Mouse (Mus musculus): Measurements from ENCODE around the gene Ugt1a2. TPM values are rescaled to one million over a fixed set of nuclear protein-coding genes. Genes with fewer than 3 reads are reported as not detected.

Ugt1a2 gene
- polyA plus RNA-seq, 1 experiment from 2014 or later, result not detected

DNA sequence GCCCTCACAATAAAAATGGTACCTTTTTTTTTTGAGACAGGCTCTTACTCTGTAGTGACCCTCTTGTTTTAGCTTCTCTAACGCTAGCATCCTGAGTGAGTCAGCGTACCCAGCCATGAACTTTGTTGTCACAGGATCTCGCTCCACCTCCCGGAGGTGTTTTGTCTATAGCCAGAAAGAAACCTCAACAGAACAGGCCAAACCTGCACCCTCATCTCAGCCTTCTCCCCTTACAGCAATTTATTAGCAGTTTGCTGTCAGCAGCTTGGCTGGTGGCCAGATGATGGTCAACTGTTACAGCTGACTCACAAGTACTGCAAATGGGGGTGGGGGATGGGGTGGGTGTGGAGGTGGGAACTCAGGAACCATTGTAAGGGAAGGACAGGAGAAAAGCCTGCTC, 61.9 kb downstream of the Ugt1a2 start:
- ATAC-seq (ENCODE audit: insufficient read depth, low FRiP score, low TSS enrichment) (no peak), DNase-seq (ENCODE audit: low spot score) (peak; percentile 68)
- H3K9me3 ChIP-seq (ENCODE audit: control insufficient read depth, low read length), result peaks cover 65% of the 10 kb centered on the region
- no peak overlapping the region for H3K4me2 ChIP-seq (ENCODE audit: low read depth)
- no peak overlapping the region for H3K27ac ChIP-seq (ENCODE audit: low read depth, low read length)
- H3K27me3 ChIP-seq (ENCODE audit: control insufficient read depth, insufficient read depth, low read length), result no peaks in the 10 kb centered on the region
- no peak overlapping the region for H3K9ac ChIP-seq (ENCODE audit: low read length)
- 87% methylated on average over 4 of the region's 4 CpGs for WGBS
- H3K4me1 ChIP-seq (ENCODE audit: control insufficient read depth, insufficient read depth, low read length), result no peaks in the 10 kb centered on the region
- H3K36me3 ChIP-seq (ENCODE audit: control insufficient read depth, insufficient read depth, low read length), result peaks cover 66% of the 10 kb centered on the region
- H3K4me3 ChIP-seq (ENCODE audit: low read depth, low read length), result no peak overlapping the region

DNA sequence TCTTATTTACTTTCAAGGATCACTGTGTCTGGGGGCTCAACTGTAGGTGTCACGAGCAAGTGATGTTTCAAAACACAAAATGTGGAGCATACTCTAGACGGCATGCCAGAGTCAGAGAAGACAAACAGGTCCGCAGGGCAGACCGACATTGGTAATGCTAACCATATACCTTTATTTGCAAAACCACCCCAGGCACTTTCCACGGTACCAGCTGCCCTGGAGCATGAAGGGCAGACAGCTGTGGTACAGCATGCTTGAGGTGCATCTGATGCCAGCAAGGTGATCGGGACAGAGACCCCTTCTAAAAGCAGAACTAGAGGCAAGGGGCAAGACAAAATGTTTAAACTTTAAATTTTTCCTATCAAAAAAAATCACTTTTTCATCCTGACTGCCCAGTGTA, 62.6 kb downstream of the Ugt1a2 start:
- H3K27me3 ChIP-seq (ENCODE audit: control insufficient read depth, insufficient read depth, low read length), result no peaks in the 10 kb centered on the region
- peaks cover 60% of the 10 kb centered on the region for H3K9me3 ChIP-seq (ENCODE audit: control insufficient read depth, low read length)
- DNase-seq (ENCODE audit: low spot score), result no peak
- no peak overlapping the region for H3K9ac ChIP-seq (ENCODE audit: low read length)
- WGBS, result 76% methylated on average over 6 of the region's 6 CpGs
- H3K36me3 ChIP-seq (ENCODE audit: control insufficient read depth, insufficient read depth, low read length), result peaks cover 73% of the 10 kb centered on the region
- no peak overlapping the region for H3K27ac ChIP-seq (ENCODE audit: low read depth, low read length)
- no peak overlapping the region for H3K4me3 ChIP-seq (ENCODE audit: low read depth, low read length)
- no peaks in the 10 kb centered on the region for H3K4me1 ChIP-seq (ENCODE audit: control insufficient read depth, insufficient read depth, low read length)
- H3K4me2 ChIP-seq (ENCODE audit: low read depth), result no peak overlapping the region
- no peak for ATAC-seq (ENCODE audit: insufficient read depth, low FRiP score, low TSS enrichment)

DNA sequence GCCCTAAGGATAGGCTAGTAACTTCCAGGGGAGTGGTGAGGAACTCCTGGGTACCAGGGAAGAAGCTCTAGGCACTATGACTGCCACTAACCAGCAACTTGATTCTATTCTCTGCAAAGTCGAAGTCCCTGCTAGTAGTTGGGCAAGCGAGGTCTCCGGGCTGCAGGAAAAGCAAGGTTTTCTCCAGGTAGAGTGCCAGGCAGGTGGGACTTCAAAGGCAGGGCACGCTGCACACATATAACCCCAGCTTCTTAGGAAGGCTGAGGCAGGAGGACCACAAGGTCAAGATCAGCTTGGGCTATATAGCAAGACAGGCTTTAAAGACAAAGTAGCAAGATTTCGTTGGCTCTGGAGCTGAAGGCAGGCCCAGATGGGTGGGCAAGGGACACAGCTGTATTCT, 63.4 kb downstream of the Ugt1a2 start:
- 93% methylated on average over 5 of the region's 5 CpGs for WGBS
- no peak overlapping the region for H3K27ac ChIP-seq (ENCODE audit: low read depth, low read length)
- DNase-seq (ENCODE audit: low spot score) (no peak), ATAC-seq (ENCODE audit: insufficient read depth, low FRiP score, low TSS enrichment) (no peak)
- no peak overlapping the region for H3K4me3 ChIP-seq (ENCODE audit: low read depth, low read length)
- H3K9ac ChIP-seq (ENCODE audit: low read length), result no peak overlapping the region
- H3K9me3 ChIP-seq (ENCODE audit: control insufficient read depth, low read length), result peaks cover 57% of the 10 kb centered on the region
- no peaks in the 10 kb centered on the region for H3K27me3 ChIP-seq (ENCODE audit: control insufficient read depth, insufficient read depth, low read length)
- no peaks in the 10 kb centered on the region for H3K4me1 ChIP-seq (ENCODE audit: control insufficient read depth, insufficient read depth, low read length)
- H3K36me3 ChIP-seq (ENCODE audit: control insufficient read depth, insufficient read depth, low read length), result peaks cover 81% of the 10 kb centered on the region
- no peak overlapping the region for H3K4me2 ChIP-seq (ENCODE audit: low read depth)

GRCm38 (mm10) chr1:88264237-88264868, 64.0 kb downstream of the Ugt1a2 start:
- 92% methylated on average over 7 of the region's 7 CpGs for WGBS
- no peak overlapping the region for H3K27ac ChIP-seq (ENCODE audit: low read depth, low read length)
- peaks cover 55% of the 10 kb centered on the region for H3K9me3 ChIP-seq (ENCODE audit: control insufficient read depth, low read length)
- H3K4me2 ChIP-seq (ENCODE audit: low read depth), result no peak overlapping the region
- H3K4me3 ChIP-seq (ENCODE audit: low read depth, low read length), result no peak overlapping the region
- ATAC-seq (ENCODE audit: insufficient read depth, low FRiP score, low TSS enrichment) (no peak), DNase-seq (ENCODE audit: low spot score) (no peak)
- no peaks in the 10 kb centered on the region for H3K27me3 ChIP-seq (ENCODE audit: control insufficient read depth, insufficient read depth, low read length)
- no peak overlapping the region for H3K9ac ChIP-seq (ENCODE audit: low read length)
- H3K4me1 ChIP-seq (ENCODE audit: control insufficient read depth, insufficient read depth, low read length), result no peaks in the 10 kb centered on the region
- peaks cover 87% of the 10 kb centered on the region for H3K36me3 ChIP-seq (ENCODE audit: control insufficient read depth, insufficient read depth, low read length)

GRCm38 (mm10) chr1:88264869-88265240, 64.5 kb downstream of the Ugt1a2 start:
- ATAC-seq (ENCODE audit: insufficient read depth, low FRiP score, low TSS enrichment) (no peak), DNase-seq (ENCODE audit: low spot score) (no peak)
- Histone ChIP-seq H3K27me3 (ENCODE audit: control insufficient read depth, insufficient read depth, low read length) (no peaks in the 10 kb centered on the region), H3K4me2 (ENCODE audit: low read depth) (no peak overlapping the region), H3K4me1 (ENCODE audit: control insufficient read depth, insufficient read depth, low read length) (no peaks in the 10 kb centered on the region), H3K36me3 (ENCODE audit: control insufficient read depth, insufficient read depth, low read length) (peaks cover 89% of the 10 kb centered on the region), H3K27ac (ENCODE audit: low read depth, low read length) (no peak overlapping the region), H3K4me3 (ENCODE audit: low read depth, low read length) (no peak overlapping the region), H3K9me3 (ENCODE audit: control insufficient read depth, low read length) (peaks cover 50% of the 10 kb centered on the region), H3K9ac (ENCODE audit: low read length) (no peak overlapping the region)
- 81% methylated on average over 4 of the region's 4 CpGs for WGBS

DNA sequence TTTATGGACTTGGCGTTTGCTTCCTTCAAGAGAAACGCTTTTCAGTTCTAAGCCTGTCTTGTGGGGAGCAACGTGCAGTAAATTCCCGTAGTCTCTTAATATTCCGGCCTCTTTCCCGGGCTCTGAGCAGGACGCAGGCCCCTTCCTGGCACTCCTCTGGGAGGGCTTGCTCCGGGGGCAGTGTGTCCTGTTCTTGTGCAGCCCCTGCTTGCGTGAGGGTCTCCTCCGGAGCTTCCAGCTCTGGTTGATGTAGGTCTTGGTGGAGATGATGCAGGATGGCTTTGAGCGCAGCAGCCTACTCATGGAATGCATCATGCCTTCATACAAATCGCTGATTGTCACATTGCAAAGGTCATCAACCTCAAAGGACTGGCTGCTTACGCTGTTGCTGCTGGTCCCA, 65.7 kb downstream of the Ugt1a2 start:
- H3K4me1 ChIP-seq (ENCODE audit: control insufficient read depth, insufficient read depth, low read length), result no peaks in the 10 kb centered on the region

DNA sequence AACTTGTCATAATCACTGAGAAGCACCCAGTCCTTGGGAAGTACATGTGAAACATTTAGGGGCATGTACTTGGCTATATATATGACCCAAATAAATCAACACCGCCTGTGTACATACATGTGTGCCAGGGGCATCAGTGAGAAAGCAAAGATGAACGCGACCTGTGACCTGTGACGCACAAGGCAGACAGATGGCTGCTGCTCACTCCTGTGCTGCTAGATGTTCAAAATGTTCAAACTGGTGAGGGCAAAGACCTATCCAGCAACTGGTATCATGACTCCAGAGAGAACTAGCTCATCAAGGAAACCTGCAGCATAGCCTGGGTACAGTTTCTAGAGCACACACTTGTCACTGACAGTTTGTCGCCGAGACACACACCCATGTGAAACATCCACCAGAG, 67.1 kb downstream of the Ugt1a2 start:
- Histone ChIP-seq H3K9ac (ENCODE audit: low read length) (no peak overlapping the region), H3K4me3 (ENCODE audit: low read depth, low read length) (no peak overlapping the region), H3K27me3 (ENCODE audit: control insufficient read depth, insufficient read depth, low read length) (no peaks in the 10 kb centered on the region), H3K9me3 (ENCODE audit: control insufficient read depth, low read length) (peaks cover 34% of the 10 kb centered on the region), H3K36me3 (ENCODE audit: control insufficient read depth, insufficient read depth, low read length) (peaks cover 84% of the 10 kb centered on the region), H3K4me1 (ENCODE audit: control insufficient read depth, insufficient read depth, low read length) (no peaks in the 10 kb centered on the region), H3K27ac (ENCODE audit: low read depth, low read length) (no peak overlapping the region), H3K4me2 (ENCODE audit: low read depth) (no peak overlapping the region)
- no peak for ATAC-seq (ENCODE audit: insufficient read depth, low FRiP score, low TSS enrichment)
- no peak for DNase-seq (ENCODE audit: low spot score)
- WGBS, result 95% methylated on average over 6 of the region's 6 CpGs

More for the DNA sequence above, 65.7 kb downstream of the Ugt1a2 start:
- DNase-seq (ENCODE audit: low spot score) (no peak), ATAC-seq (ENCODE audit: insufficient read depth, low FRiP score, low TSS enrichment) (no peak)
- Histone ChIP-seq H3K9me3 (ENCODE audit: control insufficient read depth, low read length) (peaks cover 41% of the 10 kb centered on the region), H3K27ac (ENCODE audit: low read depth, low read length) (no peak overlapping the region), H3K4me3 (ENCODE audit: low read depth, low read length) (no peak overlapping the region), H3K27me3 (ENCODE audit: control insufficient read depth, insufficient read depth, low read length) (no peaks in the 10 kb centered on the region), H3K9ac (ENCODE audit: low read length) (no peak overlapping the region), H3K36me3 (ENCODE audit: control insufficient read depth, insufficient read depth, low read length) (peaks cover 86% of the 10 kb centered on the region), H3K4me2 (ENCODE audit: low read depth) (no peak overlapping the region)
- WGBS, result 89% methylated on average over 13 of the region's 13 CpGs

- no peaks in the 10 kb centered on the region for H3K4me1 ChIP-seq (ENCODE audit: control insufficient read depth, insufficient read depth, low read length)
- H3K4me2 ChIP-seq (ENCODE audit: low read depth), result no peak overlapping the region
- 90% methylated on average over 6 of the region's 6 CpGs for WGBS
- no peak overlapping the region for H3K9ac ChIP-seq (ENCODE audit: low read length)
- no peak overlapping the region for H3K27ac ChIP-seq (ENCODE audit: low read depth, low read length)
- no peaks in the 10 kb centered on the region for H3K27me3 ChIP-seq (ENCODE audit: control insufficient read depth, insufficient read depth, low read length)
- peaks cover 34% of the 10 kb centered on the region for H3K9me3 ChIP-seq (ENCODE audit: control insufficient read depth, low read length)
- DNase-seq (ENCODE audit: low spot score) (no peak), ATAC-seq (ENCODE audit: insufficient read depth, low FRiP score, low TSS enrichment) (no peak)
- peaks cover 81% of the 10 kb centered on the region for H3K36me3 ChIP-seq (ENCODE audit: control insufficient read depth, insufficient read depth, low read length)
- H3K4me3 ChIP-seq (ENCODE audit: low read depth, low read length), result no peak overlapping the region
Observed at GRCm38 (mm10) chr1:88268070-88268469, 67.7 kb downstream of the Ugt1a2 start.
